Mouse (Mus musculus): ENCODE results near the gene Cfap46.

Gene Cfap46

GRCm38 (mm10) chr7:139580851-139581775 lies 102.5 kb downstream of the Cfap46 start:
- no peak for DNase-seq (ENCODE audit: low spot score)

- DNase-seq (ENCODE audit: low spot score), result no peak
Measured at GRCm38 (mm10) chr7:139579261-139579905, 104.2 kb downstream of the Cfap46 start.

GRCm38 (mm10) chr7:139576064-139576686 lies 107.4 kb downstream of the Cfap46 start:
- no peak for DNase-seq (ENCODE audit: low spot score)

GRCm38 (mm10) chr7:139572665-139573064 lies 111.0 kb downstream of the Cfap46 start:
- no peak for DNase-seq (ENCODE audit: low spot score)

GRCm38 (mm10) chr7:139570788-139571187 lies 112.8 kb downstream of the Cfap46 start:
- DNase-seq (ENCODE audit: low spot score), result no peak

- no peak for DNase-seq (ENCODE audit: low spot score)
Measured at GRCm38 (mm10) chr7:139566533-139566932, 117.1 kb downstream of the Cfap46 start.

- DNase-seq (ENCODE audit: low spot score), result no peak
Measured at GRCm38 (mm10) chr7:139565998-139566397, 117.6 kb downstream of the Cfap46 start.

GRCm38 (mm10) chr7:139564161-139564560 lies 119.5 kb downstream of the Cfap46 start:
- no peak for DNase-seq (ENCODE audit: low spot score)

GRCm38 (mm10) chr7:139563425-139563824 lies 120.2 kb downstream of the Cfap46 start:
- DNase-seq (ENCODE audit: low spot score), result no peak

GRCm38 (mm10) chr7:139559659-139560058 lies 124.0 kb downstream of the Cfap46 start:
- DNase-seq (ENCODE audit: low spot score), result no peak

GRCm38 (mm10) chr7:139556746-139557526 lies 126.7 kb downstream of the Cfap46 start:
- DNase-seq (ENCODE audit: low spot score), result no peak

- no peak for DNase-seq (ENCODE audit: low spot score)
Measured at GRCm38 (mm10) chr7:139556331-139556730, 127.3 kb downstream of the Cfap46 start.

GRCm38 (mm10) chr7:139551519-139551918 lies 132.1 kb downstream of the Cfap46 start:
- DNase-seq (ENCODE audit: low spot score), result no peak

Measured in ovary, postnatal 36 days (tissue).